Mouse (Mus musculus): ENCODE measurements around the gene Cep19. TPM values are rescaled to one million over a fixed set of nuclear protein-coding genes. Genes with fewer than 3 reads are reported as not detected.

The Cep19 gene
- total and polyA plus RNA-seq, 3 experiments: 17.6 to 31.3 (median 29.4) TPM

DNA sequence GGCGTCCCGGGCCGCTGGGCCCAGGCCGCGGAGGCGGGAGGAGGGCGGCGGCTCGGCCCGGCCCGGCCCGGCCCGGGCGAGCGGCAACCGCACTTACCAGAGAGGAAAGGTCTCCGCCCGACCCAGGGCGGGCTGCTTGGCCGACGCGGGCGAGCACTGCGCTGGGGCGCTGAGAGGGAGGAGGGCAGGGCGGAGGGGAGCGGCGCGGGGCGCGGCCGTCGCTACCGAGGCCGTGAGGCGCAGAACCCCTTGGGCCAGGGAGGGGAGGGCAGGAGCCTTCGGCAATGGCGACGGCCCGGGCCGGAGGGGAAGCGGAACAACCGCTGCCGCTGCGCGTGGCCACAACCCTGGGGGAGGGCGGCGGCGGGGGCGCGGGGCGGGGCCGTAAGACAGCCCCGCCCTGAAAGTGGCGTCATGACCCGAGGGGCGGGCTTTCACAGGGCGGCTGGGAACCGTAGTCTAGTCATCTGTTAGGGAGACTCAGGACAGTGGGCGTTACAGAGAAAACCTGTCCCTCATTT lies 20.5 kb upstream of the Cep19 start, which contains the start of gene Pak2:
Gene Pak2, minus strand, starts transcription at position 352 of the 521 bp plus-strand sequence.
- no peaks in the 10 kb centered on the region for H3K9me3 ChIP-seq (replicated peaks; ENCODE audit: low read length)
- peak; percentile 88 for DNase-seq (ENCODE audit: extremely low read depth)
- peaks cover 9 to 35% of the 10 kb centered on the region in 2 experiments for H3K4me1 ChIP-seq (ENCODE audit: control insufficient read depth in 1 of 2, insufficient read depth in 2 of 2)
- no peaks in the 10 kb centered on the region for H3K27me3 ChIP-seq (replicated peaks)
- H3K9ac ChIP-seq (ENCODE audit: insufficient read depth, low read depth): peak within 1 kb of the TSS; percentile 88
- dilution Hi-C loops (cut with MboI; ENCODE audit: extremely low pct_ligation_motif_present, extremely low pct_unique_long_range_greater_than_20kb, low sequenced_read_pairs): no loop called here
- no peak for TF ChIP-seq USF2 (conservative IDR thresholded peaks at IDR 0.05; ENCODE audit: low read depth, low read length)
- no peak for TF ChIP-seq MEF2A (IDR thresholded peaks at IDR 0.05; ENCODE audit: borderline replicate concordance, low read depth, low read length)
- TF ChIP-seq GABPA (IDR thresholded peaks at IDR 0.05; ENCODE audit: insufficient replicate concordance, low read depth, low read length): no peak; the same call in 1 of the 2 replicates
- TF ChIP-seq ELF1 (IDR thresholded peaks at IDR 0.05; ENCODE audit: low read depth, low read length): peak; percentile 69
- TF ChIP-seq MAX (IDR thresholded peaks at IDR 0.05; ENCODE audit: low read length): peak; percentile 42; the same call in 1 of the 2 replicates
- no peak for TF ChIP-seq ZKSCAN1 (IDR thresholded peaks at IDR 0.05; ENCODE audit: borderline replicate concordance, low read depth, low read length)
- 0 out of 2 replicates have a peak, but pooled peaks have one; percentile 13 for TF ChIP-seq KAT2A (IDR thresholded peaks at IDR 0.05; ENCODE audit: insufficient replicate concordance, low read length)
- no peak for TF ChIP-seq MAFK (IDR thresholded peaks at IDR 0.05; ENCODE audit: insufficient replicate concordance, low read length)
- TF ChIP-seq SMC3 (IDR thresholded peaks at IDR 0.05; ENCODE audit: low read depth, low read length): no peak
- no peak for TF ChIP-seq BHLHE40 (IDR thresholded peaks at IDR 0.05; ENCODE audit: low read depth, low read length)
- TF ChIP-seq MYC (IDR thresholded peaks at IDR 0.05; ENCODE audit: low read depth, low read length): peak; percentile 51; the same call in 1 of the 2 replicates
- TF ChIP-seq ZNF384 (IDR thresholded peaks at IDR 0.05; ENCODE audit: low read depth, low read length): no peak
- TF ChIP-seq PAX5 (IDR thresholded peaks at IDR 0.05; ENCODE audit: low read length): no peak
- no peak for TF ChIP-seq E2F4 (IDR thresholded peaks at IDR 0.05; ENCODE audit: insufficient replicate concordance, low read depth, low read length)
- no peak for TF ChIP-seq JUND (conservative IDR thresholded peaks at IDR 0.05; ENCODE audit: low read depth, low read length)
- peak; percentile 70 for TF ChIP-seq TCF12 (IDR thresholded peaks at IDR 0.05; ENCODE audit: low read depth, low read length)
- TF ChIP-seq USF1 (IDR thresholded peaks at IDR 0.05; ENCODE audit: low read depth, low read length): no peak
- peak; percentile 89 for TF ChIP-seq NELFE (IDR thresholded peaks at IDR 0.05; ENCODE audit: low read depth, low read length)
- no peak for TF ChIP-seq ZC3H11A (IDR thresholded peaks at IDR 0.05; ENCODE audit: low read depth, low read length)
- TF ChIP-seq POLR2A (IDR thresholded peaks at IDR 0.05; ENCODE audit: low read depth, low read length): peak; percentile 92
- TF ChIP-seq CTCF (conservative IDR thresholded peaks at IDR 0.05 in 1 of 2, IDR thresholded peaks at IDR 0.05 in 1 of 2; ENCODE audit: low read depth in 2 of 2, low read length in 2 of 2): no peak
- no peak for TF ChIP-seq RCOR1 (conservative IDR thresholded peaks at IDR 0.05; ENCODE audit: low read depth, low read length)
- TF ChIP-seq CHD1 (IDR thresholded peaks at IDR 0.05; ENCODE audit: low read depth, low read length): peak; percentile 8; the same call in 1 of the 2 replicates
- TF ChIP-seq JUN (IDR thresholded peaks at IDR 0.05; ENCODE audit: insufficient read depth, low read depth, low read length): no peak
- peak; percentile 74; the same call in 1 of the 2 replicates for TF ChIP-seq MXI1 (IDR thresholded peaks at IDR 0.05; ENCODE audit: low read depth, low read length)
- TF ChIP-seq EP300 (IDR thresholded peaks at IDR 0.05; ENCODE audit: low read length): no peak
- TF ChIP-seq ETS1 (conservative IDR thresholded peaks at IDR 0.05; ENCODE audit: low read depth, low read length): no peak
- TF ChIP-seq UBTF (IDR thresholded peaks at IDR 0.05; ENCODE audit: low read depth, low read length): peak; percentile 98
- peak; percentile 47; the same call in 1 of the 2 replicates for TF ChIP-seq IRF4 (IDR thresholded peaks at IDR 0.05; ENCODE audit: low read depth, low read length)
- TF ChIP-seq HCFC1 (IDR thresholded peaks at IDR 0.05; ENCODE audit: low read depth, low read length): peak; percentile 84
- peak; percentile 91 for TF ChIP-seq ZMIZ1 (IDR thresholded peaks at IDR 0.05; ENCODE audit: low read depth, low read length)
- TF ChIP-seq MAZ (IDR thresholded peaks at IDR 0.05; ENCODE audit: low read depth, low read length): peak; percentile 87; the same call in 1 of the 2 replicates
- no peak for TF ChIP-seq RAD21 (IDR thresholded peaks at IDR 0.05; ENCODE audit: low read depth, low read length)
- TF ChIP-seq TBP (conservative IDR thresholded peaks at IDR 0.05; ENCODE audit: low read depth, low read length): 0 out of 2 replicates have a peak, but pooled peaks have one; percentile 11
- TF ChIP-seq CHD2 (IDR thresholded peaks at IDR 0.05; ENCODE audit: low read length): no peak
- TF ChIP-seq NRF1 (IDR thresholded peaks at IDR 0.05; ENCODE audit: low read depth, low read length): peak; percentile 59
- peak; percentile 67 for TF ChIP-seq SIN3A (IDR thresholded peaks at IDR 0.05; ENCODE audit: low read length)
- TF ChIP-seq POLR2AphosphoS2 (IDR thresholded peaks at IDR 0.05; ENCODE audit: low read depth, low read length): peak; percentile 84
- in situ Hi-C loops (cut with MboI; ENCODE audit: low pct_ligation_motif_present, low pct_unique_long_range_greater_than_20kb, low sequenced_read_pairs): no loop called here
- H3K4me3 ChIP-seq (replicated peaks in 1 of 3; ENCODE audit: low read depth in 2 of 3, low read length in 2 of 3, poor library complexity in 1 of 3): peak within 1 kb of the TSS; percentile 68 to 87 (median 81)
- peaks cover 44% of the 10 kb centered on the region for H3K79me2 ChIP-seq (replicated peaks; ENCODE audit: control insufficient read depth, extremely low read depth, insufficient read depth, poor library complexity, severe bottlenecking)
- peaks cover 0 to 19% of the 10 kb centered on the region in 2 experiments for H3K36me3 ChIP-seq (replicated peaks in 1 of 2; ENCODE audit: control insufficient read depth in 1 of 2, insufficient read depth in 1 of 2, low read length in 1 of 2)
- peak within 1 kb of the TSS; percentile 71 for H3K27ac ChIP-seq (ENCODE audit: insufficient read depth, low read depth)
- H3K4me2 ChIP-seq (ENCODE audit: insufficient read depth, low read depth, poor library complexity, severe bottlenecking): peak within 1 kb of the TSS; percentile 100

Measured in CH12.LX (cell line).